Mouse (Mus musculus) 3134 (cell line): Measurements from ENCODE around the gene Spata6.
A peak's percentile ranks its signal among the peaks of the same experiment; 100 is the strongest.

Source experiments
- DNase-seq: peaks from one replicate; pipeline ENCODE4 v3.0.0-alpha.2; 2011; ENCODE audit warnings: low spot score; ENCODE audit not compliant: insufficient read length; ENCODE audit errors: extremely low read depth

Spata6 gene

DNA sequence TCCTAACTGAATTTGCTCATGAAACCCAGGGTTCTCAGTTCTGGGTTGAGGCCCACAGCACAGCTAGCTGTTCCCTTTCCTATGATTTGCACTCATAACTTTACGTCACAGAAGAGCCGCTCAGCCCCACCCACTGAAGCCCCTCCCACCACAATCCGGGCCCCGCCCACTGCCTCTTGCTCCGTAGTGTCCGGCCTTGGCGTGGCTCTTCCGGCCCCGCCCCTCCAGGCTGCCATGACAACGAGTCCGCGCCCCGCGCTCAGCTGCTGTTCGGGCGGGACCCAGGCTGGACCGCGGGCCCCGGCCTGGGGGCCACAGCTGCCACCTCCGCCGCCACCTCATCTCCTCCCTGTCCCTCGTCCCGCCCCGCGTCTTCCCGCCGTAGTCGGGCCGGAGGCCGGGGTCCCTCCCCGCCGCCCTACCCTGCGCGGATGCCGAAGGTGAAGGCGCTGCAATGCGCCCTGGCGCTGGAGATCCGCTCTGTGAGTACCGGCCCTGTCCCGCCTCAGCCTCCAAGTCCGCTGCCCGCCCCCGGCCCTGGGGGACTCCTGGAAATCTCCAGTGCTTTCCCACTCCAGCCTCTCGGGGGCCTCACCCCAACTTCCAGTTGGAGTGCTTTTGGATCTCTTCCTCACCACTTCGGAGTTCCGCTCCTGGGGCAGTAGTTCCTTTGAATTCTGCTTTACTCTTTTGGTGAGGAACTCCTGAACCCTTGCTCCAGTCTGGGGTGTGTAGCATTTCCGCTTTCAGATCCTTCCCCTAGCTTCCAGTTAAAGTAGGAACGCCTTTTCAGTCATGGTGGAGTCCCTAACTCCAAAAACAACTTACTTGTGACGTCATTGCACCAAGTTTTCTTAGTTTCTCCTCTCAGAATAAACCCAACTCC lies at the start of gene Spata6:
Gene Spata6 (plus strand): TSS at position 209 of the 886 bp plus-strand sequence.
- peak; percentile 89 for DNase-seq

DNA sequence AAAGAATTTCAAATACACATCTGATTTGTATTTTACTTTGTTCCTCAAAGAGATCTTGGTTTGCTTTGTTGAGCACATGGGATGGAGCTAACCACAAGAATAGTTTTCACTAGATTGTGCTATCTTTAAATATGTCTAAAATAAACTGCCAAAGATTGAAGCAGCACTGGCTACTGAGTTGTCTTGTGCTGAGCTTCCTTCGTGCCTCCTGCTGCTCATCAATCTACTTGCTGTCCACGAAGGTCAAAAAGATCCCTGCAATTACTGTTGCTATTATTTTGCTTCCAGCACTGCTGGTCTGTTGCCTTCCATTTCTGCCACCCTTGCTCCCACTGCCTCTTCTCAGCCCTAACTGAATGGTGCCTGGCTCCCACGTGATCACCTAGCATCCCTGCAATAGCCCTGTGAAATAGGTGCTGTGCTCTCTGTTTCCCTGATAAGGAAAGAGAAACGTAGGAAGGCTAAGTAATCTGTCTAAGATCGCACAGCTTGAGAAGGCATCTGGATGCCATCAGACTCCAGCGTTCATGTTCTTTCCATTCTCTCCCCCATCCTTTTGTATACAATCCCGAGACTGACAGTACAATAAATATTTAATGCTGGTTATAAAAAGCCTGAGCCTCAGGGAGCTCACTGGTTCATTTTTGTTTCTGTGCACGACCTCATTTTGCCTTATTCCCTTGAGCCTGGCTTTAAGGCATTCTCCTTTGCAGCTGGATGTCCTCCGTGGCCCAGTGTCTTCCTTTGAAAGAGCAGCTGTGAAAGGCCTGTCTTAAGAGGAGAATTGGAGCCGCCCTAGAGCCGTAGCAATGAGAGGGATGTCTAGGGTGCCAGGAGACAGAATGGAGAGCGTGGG lies 49.0 kb upstream of the Spata6 start:
- no peak for DNase-seq

DNA sequence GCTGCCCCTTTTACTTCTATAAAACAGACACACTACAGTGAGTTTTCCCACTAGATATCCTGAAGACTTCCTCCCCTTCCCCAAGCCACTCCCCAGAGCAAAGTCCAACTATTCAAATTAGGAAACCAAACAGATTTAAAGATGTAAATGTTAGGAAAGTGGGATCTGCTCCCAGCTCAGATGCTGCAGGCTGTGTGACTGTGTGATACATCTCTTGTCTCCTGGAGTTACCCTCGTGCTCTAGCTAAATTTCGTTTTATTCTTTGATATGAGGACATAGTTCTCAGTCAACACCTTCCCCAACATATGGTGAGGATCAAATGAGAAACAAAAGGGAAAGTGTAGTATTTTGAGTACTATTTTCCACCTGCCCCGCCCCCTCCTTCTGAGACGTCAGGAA lies 48.3 kb upstream of the Spata6 start:
- DNase-seq: no peak

DNA sequence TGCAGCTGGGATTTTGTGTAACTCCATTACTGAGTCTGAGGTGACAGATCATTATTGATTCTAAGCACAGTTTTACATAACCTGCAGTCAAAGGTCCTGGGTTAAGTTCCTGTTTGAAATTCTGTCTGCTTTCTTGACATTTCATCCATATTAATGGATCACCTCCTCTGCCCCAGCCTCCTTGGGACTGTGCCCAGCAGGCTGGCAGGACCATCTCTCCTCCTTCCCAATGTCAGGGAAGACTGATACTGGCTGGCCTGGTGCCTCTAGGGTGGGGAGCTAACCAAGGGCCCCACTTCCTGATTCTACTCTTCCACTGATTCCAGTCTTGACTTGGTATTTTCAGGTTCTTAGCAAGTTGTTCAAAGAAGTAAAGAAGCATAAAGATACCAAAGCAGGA lies 45.9 kb upstream of the Spata6 start:
- DNase-seq: no peak

DNA sequence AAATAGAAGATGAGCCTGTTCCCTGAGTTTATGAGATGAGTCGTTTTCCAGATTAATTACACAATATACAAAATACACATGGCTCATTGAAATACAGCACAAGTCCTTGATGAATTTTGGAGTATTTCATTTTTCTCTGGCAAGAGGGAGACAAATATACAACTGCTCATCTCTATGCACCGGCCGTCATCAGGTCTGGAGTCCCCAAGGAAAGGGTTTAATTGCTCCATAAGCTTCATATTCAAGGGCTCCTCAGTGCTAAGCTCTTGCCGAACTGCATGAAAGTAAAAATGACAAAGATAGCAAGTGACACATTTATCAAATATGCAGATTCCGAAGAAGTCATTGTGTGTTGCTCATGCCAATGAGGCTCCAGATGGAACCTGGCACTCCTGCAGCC lies 37.9 kb upstream of the Spata6 start:
- no peak for DNase-seq

DNA sequence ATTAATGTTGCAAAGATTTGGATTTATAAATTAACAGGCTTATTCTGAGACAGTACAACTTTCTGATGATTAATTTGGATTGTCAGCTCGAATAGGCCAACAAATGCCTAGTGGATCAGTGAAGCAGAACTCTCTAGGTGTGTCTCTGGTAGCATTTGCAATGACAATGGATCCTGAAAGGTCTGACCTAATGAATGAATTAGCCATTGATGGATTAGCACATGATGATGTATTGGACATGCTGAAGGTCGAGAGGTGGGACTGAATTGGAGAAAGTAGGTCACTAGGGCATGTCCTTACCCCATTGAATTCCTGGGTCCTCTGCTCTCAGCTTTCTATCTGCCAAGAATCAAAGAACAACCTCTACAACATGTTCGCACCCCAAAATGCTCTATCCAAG lies 37.0 kb upstream of the Spata6 start:
- no peak for DNase-seq

DNA sequence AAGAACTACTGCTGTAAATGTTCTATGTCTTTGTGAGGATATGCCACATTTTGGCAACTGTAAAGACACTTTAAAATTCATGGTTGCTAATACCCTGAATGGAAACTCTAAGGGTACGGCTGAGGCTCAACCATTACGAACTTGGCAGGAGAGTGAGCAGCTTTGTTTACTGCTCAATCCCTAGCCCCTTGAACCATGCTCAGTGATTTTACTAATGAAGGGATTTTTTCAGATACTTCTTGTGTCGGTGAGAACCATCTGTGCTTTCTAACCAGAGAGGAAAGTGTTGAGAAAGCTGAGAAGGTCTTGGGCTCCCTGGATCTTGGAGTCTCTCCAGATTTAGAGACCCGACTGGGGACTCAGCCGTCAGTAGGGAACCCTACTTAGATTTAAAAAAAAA lies 35.9 kb upstream of the Spata6 start:
- no peak for DNase-seq

DNA sequence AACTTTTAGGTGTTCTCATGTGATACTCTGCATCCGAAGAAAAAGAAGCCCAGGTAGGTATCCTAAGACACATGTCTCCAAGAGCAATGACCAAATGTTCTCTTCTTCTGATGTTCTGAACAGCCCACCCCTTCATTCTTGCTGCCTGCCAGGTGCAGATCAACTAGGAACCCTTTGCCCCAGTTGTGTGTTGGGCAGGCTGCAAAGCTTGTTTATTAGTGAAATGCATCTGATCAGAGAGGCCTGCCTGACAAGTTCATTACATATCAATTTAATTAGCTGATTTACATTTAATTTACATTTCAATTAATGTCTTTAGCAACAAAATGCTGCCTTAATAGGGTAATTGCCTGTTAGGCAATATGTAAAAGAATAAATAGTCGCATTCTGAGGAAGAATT lies 33.8 kb upstream of the Spata6 start:
- no peak for DNase-seq

DNA sequence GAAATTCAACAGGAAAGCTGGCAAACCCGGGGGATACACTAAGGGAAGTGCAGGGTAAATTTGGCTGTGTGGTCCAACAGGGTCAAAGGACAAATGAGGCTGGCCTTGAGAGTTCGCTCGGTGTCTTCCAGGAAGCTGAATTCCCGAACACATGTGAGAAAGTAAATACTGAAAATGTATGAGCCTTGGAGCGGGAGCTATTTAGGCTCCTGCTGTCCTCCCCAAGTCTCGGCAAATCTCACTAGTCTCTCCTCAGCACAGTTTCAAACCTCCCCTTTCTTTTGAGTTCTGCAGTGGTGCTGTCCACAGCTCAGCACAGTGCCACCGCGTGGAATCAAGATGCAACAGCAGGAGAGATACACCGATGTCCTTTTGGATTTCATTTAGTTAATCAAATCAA lies 32.8 kb upstream of the Spata6 start:
- peak; percentile 7 for DNase-seq

DNA sequence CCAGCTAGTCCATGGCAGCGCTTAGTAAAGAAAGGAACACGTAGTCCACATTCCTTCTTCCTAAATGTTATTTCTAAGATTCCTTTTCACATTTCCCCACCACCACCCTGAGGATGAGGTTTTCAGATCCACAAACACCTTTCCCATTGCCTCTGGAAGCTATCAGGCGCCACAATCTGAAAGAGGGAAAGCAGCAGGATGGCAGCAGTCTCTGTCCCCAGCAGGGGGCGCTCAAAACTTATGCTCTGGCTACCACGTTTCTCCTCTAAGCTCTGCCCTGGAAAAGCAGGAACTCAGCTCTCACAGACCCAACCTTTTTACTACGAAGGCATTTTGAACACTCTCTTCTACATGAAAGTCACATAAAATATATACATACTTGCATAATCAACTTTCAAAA lies 32.2 kb upstream of the Spata6 start:
- peak; percentile 25 for DNase-seq

DNA sequence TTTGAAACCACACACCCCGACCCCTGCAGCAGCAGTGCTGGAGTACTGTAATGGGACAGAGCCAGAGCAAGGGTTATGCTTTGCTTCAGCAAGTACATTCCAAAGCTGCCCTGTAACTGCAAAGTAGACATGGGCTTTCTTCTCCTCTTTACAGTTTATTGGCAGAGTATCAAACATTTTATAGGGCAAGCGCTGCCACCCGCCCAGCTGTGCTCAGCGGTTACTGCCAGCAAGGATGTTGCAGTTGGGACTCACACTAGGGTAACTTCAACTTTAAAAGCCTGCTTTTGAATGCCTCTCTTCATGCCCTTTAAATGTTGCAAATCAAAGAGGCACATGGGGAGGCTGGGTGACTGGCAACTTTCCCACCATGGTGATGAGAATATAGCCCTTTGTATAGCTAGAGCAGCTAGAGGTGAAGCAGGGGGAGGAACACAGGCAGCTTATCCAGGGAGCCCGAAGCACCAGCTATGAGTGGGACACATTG lies 28.7 kb upstream of the Spata6 start:
- DNase-seq: no peak

DNA sequence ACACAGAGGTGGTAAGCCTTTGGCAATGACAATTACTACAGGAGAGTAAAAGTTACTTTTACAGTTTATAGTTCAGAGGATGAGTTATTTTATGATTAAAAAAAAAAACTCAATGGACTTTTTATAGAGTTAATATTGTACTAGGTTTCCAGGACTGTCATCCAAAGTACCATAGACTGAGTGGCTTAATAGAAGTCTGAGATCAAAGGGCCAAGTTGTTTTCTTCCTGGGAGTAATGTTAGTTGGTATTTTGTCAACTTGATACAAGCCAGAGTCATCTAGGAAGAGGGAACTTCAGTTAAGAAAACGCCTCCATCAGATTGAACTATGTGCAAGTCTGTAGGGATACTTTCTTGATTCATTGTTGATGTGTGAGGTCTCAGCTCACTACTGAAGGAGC lies 18.4 kb upstream of the Spata6 start:
- DNase-seq: no peak

DNA sequence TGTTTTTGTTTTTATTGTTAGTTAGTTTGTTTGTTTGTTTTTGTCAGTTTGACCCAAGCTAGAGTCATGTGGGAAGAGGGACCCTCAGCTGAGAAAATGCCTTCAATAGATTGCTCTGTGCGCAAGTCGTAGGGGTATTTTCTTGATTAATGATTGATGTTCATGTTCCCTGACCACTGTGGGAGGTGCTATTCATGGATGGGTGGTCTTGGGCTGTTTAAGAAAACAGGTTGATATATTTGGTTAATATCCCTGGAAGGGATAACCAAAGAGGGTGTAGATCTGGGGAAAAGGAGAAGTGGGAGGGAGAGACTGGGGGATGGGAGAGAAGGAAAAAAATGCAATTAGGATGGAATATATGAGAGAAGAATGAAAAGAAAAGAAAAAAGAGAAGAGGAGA lies 15.7 kb upstream of the Spata6 start:
- no peak for DNase-seq

DNA sequence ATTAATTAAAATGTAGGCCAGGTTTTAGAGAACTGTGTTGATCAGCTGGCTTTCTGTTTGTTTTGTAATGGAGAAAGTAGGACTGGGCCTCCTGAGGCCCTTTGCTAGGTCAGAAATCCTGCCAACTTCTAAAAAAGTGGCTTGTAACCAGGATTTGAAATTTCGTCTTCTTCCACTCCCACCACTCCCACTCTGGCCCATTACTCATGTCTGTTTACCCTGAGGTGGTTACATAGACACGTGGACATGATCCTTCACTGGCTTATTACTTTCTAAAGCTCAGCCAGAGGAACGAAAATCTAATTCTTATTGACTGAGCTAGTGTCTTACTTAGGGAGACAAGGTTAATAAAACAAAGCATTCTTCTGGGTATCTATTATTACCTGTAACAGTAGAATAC lies 14.8 kb upstream of the Spata6 start:
- no peak for DNase-seq

DNA sequence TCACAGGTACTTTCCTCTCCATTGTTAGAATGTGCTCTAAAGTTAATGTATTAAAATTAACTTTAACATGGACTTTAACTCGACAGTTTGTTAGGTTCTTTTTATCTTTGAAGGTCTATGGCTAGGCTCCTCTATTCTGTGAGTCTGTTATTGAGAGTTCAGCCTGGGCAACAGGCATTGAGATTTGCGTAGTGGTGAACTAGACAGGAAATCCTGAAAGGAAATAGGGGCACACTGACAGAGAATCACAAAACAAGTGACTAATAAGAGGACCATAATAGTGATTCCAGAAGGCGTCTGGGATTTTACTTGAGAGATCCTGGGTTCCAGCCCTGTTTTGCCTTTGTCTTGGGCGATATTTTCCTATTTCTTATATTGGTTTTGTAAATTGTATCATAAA lies 488 bp upstream of the Spata6 start:
- no peak for DNase-seq

DNA sequence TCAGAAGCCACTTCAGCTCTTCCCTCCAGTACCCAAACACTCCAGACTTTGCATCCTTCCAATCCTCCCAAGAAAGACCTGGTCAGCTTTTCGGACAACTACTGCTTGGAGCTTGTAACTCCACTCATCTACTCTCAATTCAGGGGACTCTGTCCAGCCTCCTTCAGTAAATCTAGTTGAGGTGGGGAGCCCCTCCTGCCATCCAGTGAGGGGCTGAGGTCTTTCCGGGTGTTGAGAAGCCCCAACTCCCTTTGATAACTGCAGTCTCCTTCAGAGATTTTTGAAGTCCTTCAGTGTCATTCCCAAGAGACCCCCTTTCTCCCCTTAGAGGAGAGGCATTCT lies 849 bp downstream of the Spata6 start:
- no peak for DNase-seq

DNA sequence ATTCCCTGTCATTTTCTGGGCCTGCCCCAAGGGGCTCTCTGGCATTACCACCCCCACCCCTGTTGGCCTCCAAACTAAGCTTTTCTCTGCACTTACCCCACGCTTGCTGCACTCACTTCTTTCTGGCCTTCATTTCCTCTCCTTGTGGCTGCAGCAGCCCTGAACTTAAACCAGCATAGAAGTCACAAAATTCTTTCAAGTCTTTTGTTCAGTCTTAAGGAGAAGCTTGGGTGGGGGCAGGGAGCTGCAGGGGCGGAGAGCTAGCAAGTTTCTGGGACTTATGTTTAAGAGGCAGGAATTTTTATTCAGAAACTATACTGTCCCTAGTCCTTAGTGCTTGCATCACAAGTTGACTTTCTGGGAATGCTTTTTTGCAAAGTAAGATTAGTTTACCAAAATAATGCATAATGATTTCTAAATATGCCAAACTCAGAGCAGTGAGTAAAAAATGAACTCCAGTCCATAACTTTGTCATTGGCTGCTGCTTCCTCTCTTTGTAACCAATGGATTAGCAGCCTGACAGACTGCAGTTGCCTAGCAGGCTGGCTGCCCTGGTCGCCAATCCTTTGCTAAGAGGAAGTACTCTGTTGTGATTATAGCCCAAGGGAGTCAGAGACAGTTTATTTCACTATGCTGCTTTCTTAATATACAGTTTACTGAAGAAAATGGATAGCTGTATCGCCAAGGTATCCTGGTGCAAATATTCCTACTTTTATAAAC lies 1.5 kb downstream of the Spata6 start:
- peak; percentile 11 for DNase-seq

DNA sequence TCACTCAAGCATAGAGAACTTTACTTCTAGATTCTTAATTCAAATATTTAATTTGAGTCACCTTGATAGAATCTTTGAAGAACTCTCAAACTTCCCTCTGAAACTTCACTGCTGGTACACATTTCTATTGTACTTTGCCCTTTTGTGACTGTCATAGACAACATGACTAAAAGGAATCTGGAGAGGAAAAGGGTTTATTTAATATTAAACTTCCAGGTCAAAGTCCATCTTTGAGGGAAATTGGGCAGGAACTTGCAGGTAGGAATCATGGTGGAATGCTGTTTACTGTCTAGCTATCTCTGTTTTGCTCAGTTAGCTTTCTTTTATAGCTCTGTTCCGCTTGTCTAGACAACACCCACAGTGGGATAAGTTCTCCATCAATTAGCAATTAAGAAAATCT lies 17.8 kb downstream of the Spata6 start:
- no peak for DNase-seq

DNA sequence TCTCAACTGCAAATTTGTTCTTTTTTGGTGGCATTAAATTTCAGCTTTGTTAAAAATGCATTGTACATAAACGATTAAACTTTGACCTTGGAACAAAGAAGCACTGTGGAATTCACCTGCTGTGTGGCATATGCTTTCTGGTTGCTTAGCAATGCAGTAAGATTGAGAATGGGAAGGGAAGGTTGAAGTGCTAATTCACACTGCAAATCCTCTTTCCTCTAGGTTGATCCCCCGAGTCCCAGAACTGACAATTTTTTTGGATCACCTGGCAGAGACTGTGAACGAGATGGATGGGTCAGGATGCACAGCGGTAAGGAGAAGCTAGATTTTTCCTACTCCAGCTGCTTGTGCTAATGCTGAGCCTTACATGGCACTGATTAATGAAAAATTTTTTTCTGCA lies 60.7 kb downstream of the Spata6 start:
- DNase-seq: no peak

DNA sequence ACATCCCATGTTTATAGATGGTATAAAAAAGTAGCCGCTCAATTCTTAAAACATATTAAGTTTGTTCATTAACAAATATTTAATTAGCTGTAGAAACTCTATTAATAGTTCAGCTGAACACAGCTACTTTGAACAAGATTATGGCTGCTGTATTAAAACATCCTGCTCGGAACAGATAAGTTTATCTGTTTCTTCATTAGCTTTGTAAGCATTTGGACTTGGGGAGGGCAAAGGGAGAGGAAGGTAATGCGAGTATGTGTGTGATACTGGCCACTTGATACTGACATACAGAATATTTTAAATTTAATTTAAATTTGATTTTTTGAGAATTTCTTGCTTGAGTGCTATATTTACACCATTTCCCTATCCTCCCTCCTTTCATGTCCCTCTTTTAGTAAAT lies 80.1 kb downstream of the Spata6 start:
- DNase-seq: no peak

DNA sequence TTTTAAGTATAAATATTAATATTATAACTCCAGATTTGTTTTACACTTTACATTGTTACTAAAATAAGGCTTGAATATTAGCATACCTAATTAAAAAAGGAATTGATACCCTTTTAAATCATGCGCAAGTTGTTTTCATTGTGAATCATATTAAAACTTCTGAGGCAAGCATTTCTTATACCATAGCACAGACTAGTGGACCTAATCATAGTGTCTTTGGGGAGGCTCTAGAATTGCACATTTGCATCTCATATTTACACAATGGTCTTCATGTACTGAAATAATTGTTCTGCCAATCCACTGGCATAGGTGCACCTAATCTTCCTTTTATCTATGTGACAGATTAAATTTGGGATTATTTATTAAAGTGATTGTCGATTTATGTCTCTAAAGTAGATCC lies 83.4 kb downstream of the Spata6 start:
- DNase-seq: no peak
